Mouse (Mus musculus) lung, embryonic 16.5 days (tissue): Measurements from ENCODE around the gene Rabl2. TPM values are rescaled to one million over a fixed set of nuclear protein-coding genes. Genes with fewer than 3 reads are reported as not detected.
A peak's percentile ranks its signal among the peaks of the same experiment; 100 is the strongest.

Experiments used
- ATAC-seq: fragments of 200-750 bp; cut with Nextera tagmentation; 2 replicates; pipeline ENCODE4 v1.8.0; 2017; ENCODE audit warnings: low read depth, mild to moderate bottlenecking, moderate library complexity
- H3K27ac ChIP-seq: fragments of 300-500 bp; sonication (generic); 2 replicates; pipeline ENCODE4 v1.5.1; 2014; ENCODE audit warnings: mild to moderate bottlenecking, control low read depth, low read length
- H3K27me3 ChIP-seq: fragments of 300-500 bp; sonication (generic); 2 replicates; pipeline ENCODE4 v1.6.1; 2014; ENCODE audit warnings: low read depth, low read length, mixed read lengths; ENCODE audit not compliant: control insufficient read depth, insufficient read depth
- H3K36me3 ChIP-seq: fragments of 300-500 bp; sonication (generic); 2 replicates; pipeline ENCODE4 v1.6.1; 2014; ENCODE audit warnings: low read length; ENCODE audit not compliant: control insufficient read depth, insufficient read depth
- H3K4me1 ChIP-seq: fragments of 300-500 bp; sonication (generic); replicated peaks from 2 replicates; pipeline ENCODE4 v1.6.1; 2014; ENCODE audit warnings: low read length, mixed read lengths; ENCODE audit not compliant: control insufficient read depth, insufficient read depth
- H3K4me2 ChIP-seq: fragments of 300-500 bp; sonication (generic); 2 replicates; pipeline ENCODE4 v1.6.1; 2014; ENCODE audit warnings: low read depth, low read length, control low read depth
- H3K4me3 ChIP-seq: fragments of 300-500 bp; sonication (generic); 2 replicates; pipeline ENCODE4 v1.5.1; 2014; ENCODE audit warnings: mild to moderate bottlenecking, low read length, control low read depth
- H3K9ac ChIP-seq: fragments of 300-500 bp; sonication (generic); 2 replicates; pipeline ENCODE4 v1.6.1; 2014; ENCODE audit warnings: low read length, control low read depth
- H3K9me3 ChIP-seq: fragments of 300-500 bp; sonication (generic); 2 replicates; pipeline ENCODE4 v1.6.1; 2016; ENCODE audit warnings: low read length; ENCODE audit not compliant: control insufficient read depth
- WGBS: fragments of 180-500 bp; shearing (Covaris S2); extraction: QIAGEN DNeasy Blood & Tissue Kit; methylation state at CpG from one replicate; pipeline ENCODE4 v1.1.7; 2014; 5-methylcytosine and 5-hydroxymethylcytosine counted together
- polyA plus RNA-seq: library from polyadenylated mRNA; unstranded; fragments of >200 nt; fragmentation: Nextera tagmentation; extraction: Ambion mirVana; gene quantifications from 2 replicates; pipeline ENCODE4 v1.2.1, GENCODE M21; 2015

Rabl2 gene
- polyA plus RNA-seq, 1 experiment from 2014 or later: 52.8 TPM

GRCm38 (mm10) chr15:89557179-89557995 is 34.3 kb downstream of the Rabl2 start:
- peaks cover 26% of the 10 kb centered on the region for H3K27me3 ChIP-seq
- H3K4me1 ChIP-seq: peaks cover 17% of the 10 kb centered on the region; the same call in 1 of the 2 replicates
- no peaks in the 10 kb centered on the region for H3K9me3 ChIP-seq
- ATAC-seq: peak; percentile 6; the same call in 1 of the 2 replicates
- no peaks in the 10 kb centered on the region for H3K36me3 ChIP-seq
- no peak overlapping the region for H3K9ac ChIP-seq
- 26% methylated on average over 32 of the region's 40 CpGs for WGBS
- peak overlapping the region; percentile 46 for H3K4me2 ChIP-seq
- no peak overlapping the region for H3K27ac ChIP-seq
- peak overlapping the region; percentile 19 for H3K4me3 ChIP-seq

- H3K4me3 ChIP-seq: 0 out of 2 replicates have a peak overlapping the region, but pooled peaks have one; percentile 3
- no peak overlapping the region for H3K9ac ChIP-seq
- WGBS: 31% methylated on average over 23 of the region's 23 CpGs
- no peaks in the 10 kb centered on the region for H3K36me3 ChIP-seq
- H3K27ac ChIP-seq: no peak overlapping the region
- peaks cover 17% of the 10 kb centered on the region; the same call in 1 of the 2 replicates for H3K4me1 ChIP-seq
- peaks cover 26% of the 10 kb centered on the region for H3K27me3 ChIP-seq
- peak overlapping the region; percentile 36 for H3K4me2 ChIP-seq
- peak; percentile 31 for ATAC-seq
- no peaks in the 10 kb centered on the region for H3K9me3 ChIP-seq
Measured at GRCm38 (mm10) chr15:89556401-89557178, 35.1 kb downstream of the Rabl2 start.

GRCm38 (mm10) chr15:89555591-89555990 is 36.1 kb downstream of the Rabl2 start:
- no peak for ATAC-seq
- H3K4me2 ChIP-seq: no peak overlapping the region
- WGBS: 80% methylated on average over 6 of the region's 6 CpGs
- H3K9me3 ChIP-seq: no peaks in the 10 kb centered on the region
- no peak overlapping the region for H3K9ac ChIP-seq
- H3K4me1 ChIP-seq: peaks cover 17% of the 10 kb centered on the region; the same call in 1 of the 2 replicates
- no peaks in the 10 kb centered on the region for H3K36me3 ChIP-seq
- peaks cover 26% of the 10 kb centered on the region for H3K27me3 ChIP-seq
- no peak overlapping the region for H3K27ac ChIP-seq
- H3K4me3 ChIP-seq: no peak overlapping the region

- Histone ChIP-seq H3K27ac (no peak overlapping the region), H3K9me3 (no peaks in the 10 kb centered on the region), H3K9ac (no peak overlapping the region), H3K4me2 (no peak overlapping the region), H3K4me1 (peaks cover 3% of the 10 kb centered on the region; the same call in 1 of the 2 replicates), H3K27me3 (peaks cover 5% of the 10 kb centered on the region), H3K4me3 (no peak overlapping the region), H3K36me3 (no peaks in the 10 kb centered on the region)
- 86% methylated on average over 1 of the region's 1 CpGs for WGBS
- no peak for ATAC-seq
Measured at GRCm38 (mm10) chr15:89551733-89552132, 40.0 kb downstream of the Rabl2 start.

GRCm38 (mm10) chr15:89550506-89550905 is 41.2 kb downstream of the Rabl2 start:
- ATAC-seq: no peak
- Histone ChIP-seq H3K4me1 (0 out of 2 replicates have a peak, but pooled peaks cover 2% of the 10 kb centered on the region), H3K4me3 (no peak overlapping the region), H3K27me3 (no peaks in the 10 kb centered on the region; the same call in 1 of the 2 replicates), H3K4me2 (no peak overlapping the region), H3K9me3 (no peaks in the 10 kb centered on the region), H3K9ac (no peak overlapping the region), H3K36me3 (no peaks in the 10 kb centered on the region), H3K27ac (no peak overlapping the region)
- WGBS: 89% methylated on average over 8 of the region's 8 CpGs

GRCm38 (mm10) chr15:89548837-89549236 is 42.9 kb downstream of the Rabl2 start:
- Histone ChIP-seq H3K27ac (no peak overlapping the region), H3K4me1 (0 out of 2 replicates have a peak, but pooled peaks cover 2% of the 10 kb centered on the region), H3K9me3 (no peaks in the 10 kb centered on the region), H3K9ac (no peak overlapping the region), H3K27me3 (no peaks in the 10 kb centered on the region), H3K4me2 (peak overlapping the region; percentile 51), H3K4me3 (no peak overlapping the region; the same call in 1 of the 2 replicates), H3K36me3 (peaks cover 2% of the 10 kb centered on the region; the same call in 1 of the 2 replicates)
- 41% methylated on average over 11 of the region's 11 CpGs for WGBS
- peak; percentile 9; the same call in 1 of the 2 replicates for ATAC-seq

- H3K4me1 ChIP-seq: 0 out of 2 replicates have a peak, but pooled peaks cover 2% of the 10 kb centered on the region
- H3K9me3 ChIP-seq: no peaks in the 10 kb centered on the region
- peak overlapping the region; percentile 37 for H3K4me3 ChIP-seq
- ATAC-seq: peak; percentile 58
- no peak overlapping the region for H3K27ac ChIP-seq
- peaks cover 2% of the 10 kb centered on the region; the same call in 1 of the 2 replicates for H3K36me3 ChIP-seq
- 30% methylated on average over 57 of the region's 58 CpGs for WGBS
- H3K9ac ChIP-seq: peak overlapping the region; percentile 27
- H3K27me3 ChIP-seq: no peaks in the 10 kb centered on the region
- H3K4me2 ChIP-seq: peak overlapping the region; percentile 51
Measured at GRCm38 (mm10) chr15:89547824-89548601, 43.7 kb downstream of the Rabl2 start.

- H3K4me2 ChIP-seq: peak overlapping the region; percentile 51
- H3K4me3 ChIP-seq: peak overlapping the region; percentile 37
- H3K4me1 ChIP-seq: 0 out of 2 replicates have a peak, but pooled peaks cover 2% of the 10 kb centered on the region
- H3K9ac ChIP-seq: no peak overlapping the region; the same call in 1 of the 2 replicates
- no peak for ATAC-seq
- H3K27ac ChIP-seq: no peak overlapping the region
- H3K9me3 ChIP-seq: no peaks in the 10 kb centered on the region
- H3K36me3 ChIP-seq: peaks cover 2% of the 10 kb centered on the region; the same call in 1 of the 2 replicates
- H3K27me3 ChIP-seq: no peaks in the 10 kb centered on the region
- 62% methylated on average over 8 of the region's 8 CpGs for WGBS
Measured at GRCm38 (mm10) chr15:89547321-89547720, 44.4 kb downstream of the Rabl2 start.
